Mouse (Mus musculus): Measurements from ENCODE around the gene Macrod2. TPM values are rescaled to one million over a fixed set of nuclear protein-coding genes. Genes with fewer than 3 reads are reported as not detected.

Gene Macrod2
- total RNA-seq, 2 experiments from 2014 or later, result 14.0 to 18.0 TPM

GRCm38 (mm10) chr2:141738702-141739101 lies 1343.6 kb downstream of the Macrod2 start:
- DNase-seq, result no peak
- intact Hi-C loops (cut with DNase I), result no loop called here

- DNase-seq, result no peak
- intact Hi-C loops (cut with DNase I), result no loop called here
These were observed 1345.2 kb downstream of the Macrod2 start for GRCm38 (mm10) chr2:141740318-141740717.

DNA sequence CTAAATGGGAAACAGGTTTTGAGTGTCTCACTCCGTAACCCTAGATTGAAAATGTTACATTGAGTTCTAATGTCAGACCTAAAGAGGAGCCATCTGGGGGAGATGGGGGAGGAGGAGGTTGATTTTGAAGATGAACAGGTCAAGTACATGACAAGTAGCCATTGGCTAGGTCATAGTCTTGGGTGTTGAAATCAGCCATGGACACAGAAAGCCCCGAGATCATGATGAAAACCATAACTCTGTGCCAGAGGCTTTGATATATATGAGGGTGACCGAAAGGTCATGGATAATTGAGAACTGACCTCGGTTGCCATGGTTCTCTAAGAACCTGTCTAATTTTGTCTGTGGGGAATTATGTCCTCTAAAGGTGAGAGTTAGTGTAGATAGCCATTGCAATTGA lies 1405.1 kb downstream of the Macrod2 start:
- intact Hi-C loops (cut with DNase I), result no loop called here
- no peak for DNase-seq

DNA sequence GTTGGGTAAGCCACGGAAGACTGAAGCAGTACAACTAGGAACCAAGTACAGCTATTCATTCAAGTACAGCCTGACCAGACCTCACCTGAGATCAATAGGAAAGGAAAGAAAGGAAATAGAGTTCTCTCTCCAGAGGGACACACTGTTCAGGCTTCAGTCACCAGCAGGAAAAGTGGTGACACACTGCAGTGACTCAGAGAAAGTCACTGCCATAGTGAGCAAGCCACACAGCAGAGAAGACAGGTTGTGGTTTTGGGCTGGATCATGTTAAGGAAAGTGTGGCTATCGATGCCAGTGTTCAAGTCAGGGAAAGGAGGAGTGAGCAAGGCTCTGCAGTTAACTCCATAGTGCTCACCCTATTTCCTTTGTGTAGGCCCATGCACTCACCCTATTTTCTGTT lies 1405.8 kb downstream of the Macrod2 start:
- no peak for DNase-seq
- intact Hi-C loops (cut with DNase I), result no loop called here

DNA sequence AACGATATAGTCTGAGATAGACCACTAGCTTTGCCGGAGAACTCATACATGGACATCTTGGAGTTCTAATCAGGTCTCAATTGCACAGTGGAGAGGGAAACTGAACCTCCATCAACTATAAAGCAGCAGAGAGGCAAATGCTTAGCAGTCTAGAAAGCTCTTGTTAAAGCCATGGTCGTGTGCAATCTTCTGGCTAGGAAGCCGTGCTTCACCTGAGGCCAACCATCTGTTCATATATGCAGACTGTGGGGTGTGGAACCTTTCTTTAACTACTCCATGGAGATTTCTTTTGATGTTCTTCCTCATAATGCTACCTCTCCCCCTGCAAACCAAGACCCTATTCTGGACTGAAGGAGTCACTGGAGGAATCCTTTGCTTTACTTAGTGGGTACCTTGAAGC lies 1421.2 kb downstream of the Macrod2 start:
- intact Hi-C loops (cut with DNase I), result no loop called here
- no peak for DNase-seq

DNA sequence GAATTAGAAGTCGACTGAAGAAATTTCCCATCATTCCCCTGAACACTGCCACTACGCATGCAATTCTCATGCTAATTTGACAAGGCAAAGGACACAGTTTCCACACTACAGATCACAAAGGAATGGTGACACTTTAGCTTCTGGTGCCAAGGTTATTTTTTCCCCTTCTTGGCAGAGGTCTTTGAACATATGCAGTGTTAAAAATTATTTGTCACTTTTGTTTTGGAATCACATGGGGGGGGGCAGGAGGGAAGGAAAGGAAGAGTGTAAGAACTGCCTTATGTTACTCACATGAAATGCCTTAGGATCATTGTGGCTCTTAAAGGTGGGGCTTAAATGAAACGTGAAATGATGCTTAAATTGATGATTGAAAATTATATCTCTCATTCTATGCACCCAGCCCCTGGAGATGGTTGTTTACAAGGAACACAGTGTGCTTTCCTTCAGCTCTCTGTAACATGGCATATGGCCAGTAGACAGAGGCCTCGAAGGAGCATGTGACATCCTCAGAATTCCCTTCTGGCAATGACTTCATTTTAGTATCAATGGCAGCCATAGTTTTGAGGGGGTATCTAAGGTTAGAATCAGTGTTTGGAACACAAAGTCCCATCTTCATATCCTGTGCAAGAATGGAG lies 1422.6 kb downstream of the Macrod2 start:
- no peak for DNase-seq

DNA sequence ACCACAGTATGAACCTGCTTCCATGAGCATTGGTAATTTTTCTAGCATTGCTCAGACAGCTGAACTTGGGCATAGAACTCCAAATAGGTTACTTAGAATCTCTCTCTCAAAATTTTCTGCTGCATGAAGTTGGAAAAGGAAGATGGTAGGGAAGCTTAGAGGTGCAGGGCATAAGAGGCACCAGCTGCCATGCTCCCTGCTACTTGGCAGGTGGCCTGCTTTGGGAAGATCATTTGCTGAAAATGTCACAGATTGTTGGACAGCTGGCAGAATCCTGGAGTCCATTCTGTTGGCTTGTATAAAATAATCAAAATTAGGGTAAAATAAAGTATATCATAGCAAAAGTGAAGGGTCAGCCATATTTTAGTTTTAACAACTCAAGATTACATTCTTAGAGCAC lies 1425.7 kb downstream of the Macrod2 start:
- intact Hi-C loops (cut with DNase I), result no loop called here
- DNase-seq, result no peak

More for the DNA sequence above, 1422.6 kb downstream of the Macrod2 start:
- intact Hi-C loops (cut with DNase I), result no loop called here

GRCm38 (mm10) chr2:141825606-141826495 lies 1430.7 kb downstream of the Macrod2 start:
- intact Hi-C loops (cut with DNase I), result no loop called here
- no peak for DNase-seq

- no peak for DNase-seq
- intact Hi-C loops (cut with DNase I), result no loop called here
These were observed 1435.4 kb downstream of the Macrod2 start for GRCm38 (mm10) chr2:141830496-141830895.

GRCm38 (mm10) chr2:141831515-141831914 lies 1436.4 kb downstream of the Macrod2 start:
- DNase-seq, result no peak
- intact Hi-C loops (cut with DNase I), result no loop called here

DNA sequence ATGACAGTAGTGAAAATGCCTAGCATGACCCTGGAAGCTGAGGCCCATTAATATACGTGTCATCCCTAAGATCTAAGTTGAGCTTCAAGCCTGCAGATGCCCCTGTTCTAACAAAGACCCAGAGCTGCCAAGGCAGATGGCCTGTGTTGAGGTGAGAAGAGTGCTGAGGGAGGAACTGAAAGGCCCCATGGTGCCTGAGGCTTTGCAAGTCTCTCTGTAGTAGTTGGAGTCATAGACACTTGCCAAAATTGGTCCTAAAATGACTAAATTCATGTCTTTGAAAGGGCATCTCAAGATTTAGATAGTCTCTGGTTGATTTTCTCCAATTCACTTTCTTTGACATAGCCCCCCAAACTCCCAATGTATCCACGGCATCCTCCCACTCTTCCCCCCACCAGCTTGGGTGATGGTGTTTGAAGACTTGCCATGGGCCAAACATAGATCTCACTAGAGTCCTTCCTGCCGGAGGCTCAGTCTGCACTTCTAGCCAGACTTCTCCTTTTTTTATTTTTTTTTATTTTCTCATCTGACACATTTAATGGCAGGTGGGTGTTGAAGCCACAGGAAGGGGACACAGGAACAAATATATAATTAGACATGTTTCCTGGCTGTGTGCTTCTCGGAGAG lies 1439.2 kb downstream of the Macrod2 start:
- DNase-seq, result no peak
- intact Hi-C loops (cut with DNase I), result no loop called here

DNA sequence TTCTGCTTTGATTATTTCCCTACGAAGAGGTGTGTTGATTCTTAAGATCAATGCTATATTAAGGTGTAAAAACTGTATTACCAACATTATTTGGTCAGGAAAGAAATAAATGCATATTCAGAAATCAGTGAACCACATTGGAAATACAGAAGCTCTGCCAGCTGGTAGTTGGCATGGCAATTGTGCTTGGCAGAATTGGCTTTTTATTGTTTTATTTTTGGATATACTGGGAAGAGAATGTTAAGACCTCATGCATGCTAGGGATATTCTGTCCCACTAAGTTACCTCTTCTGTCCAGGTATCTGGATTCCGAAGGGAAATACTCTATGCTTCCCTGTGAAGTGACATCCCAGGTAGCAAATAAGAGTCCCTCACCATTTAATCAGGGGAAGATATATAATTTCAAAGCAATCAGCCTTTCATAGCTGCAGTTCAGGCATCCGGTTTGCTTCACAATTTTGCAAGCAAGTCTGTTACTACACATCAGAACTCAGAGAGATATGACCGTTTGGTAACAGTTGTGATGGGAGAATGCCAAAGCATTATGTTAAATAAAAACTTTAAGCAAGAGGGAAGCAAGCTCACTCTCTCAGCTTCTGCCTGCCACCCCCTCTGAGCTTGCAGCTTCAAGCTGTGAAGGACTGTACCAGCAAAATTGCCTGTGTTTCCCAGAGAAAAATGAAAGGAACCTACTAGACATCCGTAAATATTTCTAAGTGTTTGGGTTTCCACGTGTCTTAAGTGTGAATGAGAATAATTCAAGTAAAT lies 1449.5 kb downstream of the Macrod2 start:
- no peak for DNase-seq
- intact Hi-C loops (cut with DNase I), result no loop called here

GRCm38 (mm10) chr2:141859220-141859619 lies 1464.1 kb downstream of the Macrod2 start:
- intact Hi-C loops (cut with DNase I), result no loop called here
- DNase-seq, result no peak

- no peak for DNase-seq
- intact Hi-C loops (cut with DNase I), result no loop called here
These were observed 1466.7 kb downstream of the Macrod2 start for GRCm38 (mm10) chr2:141861679-141862268.

DNA sequence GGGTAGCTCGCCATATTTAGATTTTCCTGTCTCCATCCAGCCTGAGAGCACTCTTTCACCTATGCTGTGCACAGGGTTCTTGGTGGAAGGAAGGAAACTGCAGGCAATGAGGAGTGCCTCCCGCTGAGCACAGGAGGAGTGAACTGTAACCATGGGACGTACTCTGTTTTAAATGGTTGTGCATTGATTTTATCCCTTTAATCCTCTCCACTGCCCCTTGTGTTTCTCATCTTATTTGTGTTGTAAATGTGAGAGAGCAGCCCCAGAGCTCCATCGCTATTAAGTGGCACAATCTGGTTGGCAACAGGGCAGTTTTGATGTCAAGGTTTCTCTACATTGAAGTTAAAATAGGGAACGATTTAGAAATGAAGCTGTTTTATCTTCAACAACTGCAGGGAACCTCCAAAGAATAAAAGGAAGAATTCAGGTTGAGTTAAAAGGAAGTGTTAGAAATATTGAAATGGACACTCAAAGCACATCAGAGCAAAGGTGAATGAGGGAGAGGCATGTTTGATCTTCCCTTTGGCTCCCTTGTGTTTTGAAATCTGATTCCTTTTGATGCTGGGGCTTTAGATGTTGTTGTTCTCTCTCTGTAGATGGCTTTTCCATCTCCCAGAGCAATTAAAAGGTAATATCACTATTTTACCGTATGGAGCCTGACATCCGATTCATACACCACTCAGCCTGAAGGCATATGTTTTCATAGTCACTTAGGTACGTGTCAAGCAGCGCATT lies 1467.6 kb downstream of the Macrod2 start:
- no peak for DNase-seq
- intact Hi-C loops (cut with DNase I), result no loop called here

DNA sequence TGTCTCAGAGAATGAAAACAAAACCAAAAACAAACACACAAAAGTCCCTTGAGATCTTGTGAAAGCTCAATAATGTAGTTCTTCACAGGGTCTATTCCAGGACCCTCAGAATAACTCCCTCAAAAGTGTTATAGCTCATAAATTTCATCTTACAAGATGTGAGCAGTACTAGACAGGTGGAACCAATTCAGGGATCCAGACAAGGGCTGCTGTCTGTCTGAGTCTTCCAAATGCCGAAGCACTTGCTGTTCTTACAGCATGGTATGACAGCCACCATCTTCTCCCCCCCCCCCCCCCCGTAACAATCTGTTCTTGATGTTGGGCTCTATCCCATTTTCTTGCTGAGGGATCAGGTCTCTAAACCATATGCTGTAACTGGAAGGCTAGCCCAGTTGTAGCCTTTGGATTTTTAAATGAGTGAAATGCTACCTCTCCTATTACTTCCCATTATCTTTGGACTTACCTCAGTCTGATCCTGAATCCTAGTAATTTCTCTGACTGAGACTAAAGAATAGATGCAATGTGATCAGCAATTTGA lies 1468.6 kb downstream of the Macrod2 start:
- DNase-seq, result no peak
- intact Hi-C loops (cut with DNase I), result no loop called here

- intact Hi-C loops (cut with DNase I), result no loop called here
- no peak for DNase-seq
These were observed 1475.8 kb downstream of the Macrod2 start for GRCm38 (mm10) chr2:141870930-141871329.

GRCm38 (mm10) chr2:141876155-141876851 lies 1481.2 kb downstream of the Macrod2 start:
- no peak for DNase-seq
- intact Hi-C loops (cut with DNase I), result no loop called here

- no peak for DNase-seq
- intact Hi-C loops (cut with DNase I), result no loop called here
These were observed 1481.8 kb downstream of the Macrod2 start for GRCm38 (mm10) chr2:141876958-141877357.

All from gastrocnemius, postnatal 36 days (tissue).